Mouse (Mus musculus) E14TG2a.4 (cell line): Measurements from ENCODE around the gene Slc24a3.

Source experiments
- CTCF ChIP-seq: conservative IDR thresholded peaks from 2 replicates; pipeline ENCODE4 v1.5.1; 2014; ENCODE audit warnings: low read length
- NANOG ChIP-seq: IDR thresholded peaks from 2 replicates; pipeline ENCODE4 v1.6.1; 2014; ENCODE audit warnings: borderline replicate concordance, low read length, mixed read lengths
- POU5F1 ChIP-seq: IDR thresholded peaks from 2 replicates; pipeline ENCODE4 v1.6.1; 2014; ENCODE audit warnings: low read length, borderline replicate concordance

GRCm38 (mm10) chr2:145395804-145396203 lies 228.2 kb downstream of the Slc24a3 start:
- TF ChIP-seq CTCF = no peak
- TF ChIP-seq POU5F1 = no peak
- TF ChIP-seq NANOG = no peak
